ENCODE assay signal across 13 mouse cellular contexts in genomic region chr4:46868181-46868580, GRCm38 (mm10).
DNase-seq lines count a peak whose midpoint lies in the region; ATAC-seq and TF ChIP-seq lines count a peak whose summit lies in the region.
"Had no signal": no experiment of that assay in that cellular context is flagged by ENCODE, and none has a peak within 500 bp of the region (broad histone marks: within the 10 kb centered on the region; RNA-seq: fewer than 3 reads in every experiment).

No protein-coding gene starts in this region.

- TF ChIP-seq POLR2A in lung, adult 2 months (IDR thresholded peaks at IDR 0.05; ENCODE audit: borderline replicate concordance, extremely low read depth, low read depth, low read length) = no peak

- H3K27me3 ChIP-seq in lung, postnatal 0 days (replicated peaks; ENCODE audit: insufficient read depth, low read length) = no peaks in the 10 kb centered on the region

- H3K4me1 ChIP-seq in lung, postnatal 0 days (ENCODE audit: insufficient read depth, low read depth, low read length) = no peaks in the 10 kb centered on the region; the same call in 1 of the 2 replicates
- peaks cover 3% of the 10 kb centered on the region; the same call in 1 of the 2 replicates for H3K4me1 ChIP-seq in lung, adult 2 months (ENCODE audit: control insufficient read depth, insufficient read depth, low read length)

- no peak overlapping the region for H3K27ac ChIP-seq in lung, postnatal 0 days (ENCODE audit: low read length)
- H3K27ac ChIP-seq: heart, embryonic 13.5 days; liver, embryonic 14.5 days had no signal

- TF ChIP-seq CTCF in lung, postnatal 0 days (IDR thresholded peaks at IDR 0.05) = no peak
- TF ChIP-seq CTCF in lung, adult 2 months (IDR thresholded peaks at IDR 0.05; ENCODE audit: insufficient read depth, low read length) = no peak

- TF ChIP-seq EP300 in lung, postnatal 0 days (IDR thresholded peaks at IDR 0.05) = no peak

- no peak overlapping the region for H3K9ac ChIP-seq in lung, postnatal 0 days (replicated peaks; ENCODE audit: low read depth)
- H3K9ac ChIP-seq: heart, embryonic 13.5 days; liver, embryonic 14.5 days had no signal

- no peaks in the 10 kb centered on the region for H3K36me3 ChIP-seq in lung, postnatal 0 days (ENCODE audit: insufficient read depth, low read length)
- H3K36me3 ChIP-seq: heart, embryonic 13.5 days had no signal

- H3K4me2 ChIP-seq in lung, postnatal 0 days (replicated peaks; ENCODE audit: low read depth, low read length) = no peak overlapping the region
- H3K4me2 ChIP-seq: heart, embryonic 13.5 days had no signal

- H3K4me3 ChIP-seq in lung, postnatal 0 days (ENCODE audit: low read depth, low read length) = no peak overlapping the region
- no peak overlapping the region for H3K4me3 ChIP-seq in lung, adult 2 months (replicated peaks; ENCODE audit: extremely low read depth, low read depth, low read length)
- H3K4me3 ChIP-seq: heart, embryonic 13.5 days; myocyte had no signal

- WGBS in lung, postnatal 0 days = 53% methylated on average over 5 of the region's 5 CpGs
- 34% methylated on average over 5 of the region's 5 CpGs for WGBS in lung, adult 2 months

- H3K9me3 ChIP-seq in lung, postnatal 0 days (ENCODE audit: low read length) = no peaks in the 10 kb centered on the region

- DNase-seq in lung, postnatal 0 days (ENCODE audit: low spot score) = peak; percentile 36
- no peak for DNase-seq in lung, adult 2 months
- peak; percentile 54 for DNase-seq in brain, adult 2 months (ENCODE audit: low read depth, low spot score)
- DNase-seq in kidney, postnatal 14 days = peak; percentile 60
- peak; percentile 7 for DNase-seq in naive thymus-derived CD4-positive, alpha-beta T cell, adult 2 months (ENCODE audit: low read depth)
- DNase-seq in gastrocnemius, postnatal 4 days (ENCODE audit: low spot score in 2 of 2) = no peak
- DNase-seq in heart, adult 11 months = no peak
- DNase-seq: right cerebral cortex, postnatal 25 days had no signal

- ATAC-seq in lung, postnatal 0 days = peak; percentile 32; the same call in 1 of the 2 replicates
- ATAC-seq: forebrain, embryonic 16.5 days; hindbrain, postnatal 0 days had no signal

Comparison
In these comparisons a context has a peak if more than half of its experiments do, and no peak if none do; other contexts are left out.
1. DNase-seq: peak in lung, postnatal 0 days (single experiment), brain, adult 2 months (single experiment), kidney, postnatal 14 days (single experiment) and naive thymus-derived CD4-positive, alpha-beta T cell, adult 2 months (single experiment); none in lung, adult 2 months (single experiment), gastrocnemius, postnatal 4 days (0 of 2) and heart, adult 11 months (single experiment).